Comparison of ENCODE assay signal across 23 mouse cellular contexts in genomic region chr9:70239229-70239628, GRCm38 (mm10). TPM values are rescaled to one million over a fixed set of nuclear protein-coding genes. Genes with fewer than 3 reads are reported as not detected.
DNase-seq lines count a peak whose midpoint lies in the region; ATAC-seq and TF ChIP-seq lines count a peak whose summit lies in the region.
"Had no signal": no experiment of that assay in that cellular context is flagged by ENCODE, and none has a peak within 500 bp of the region (broad histone marks: within the 10 kb centered on the region; RNA-seq: fewer than 3 reads in every experiment).

No protein-coding gene starts in this region.

- TF ChIP-seq RAD21 in CH12.LX (IDR thresholded peaks at IDR 0.05; ENCODE audit: low read depth, low read length), result no peak; the same call in 1 of the 2 replicates

- H3K79me2 ChIP-seq in CH12.LX (replicated peaks; ENCODE audit: control insufficient read depth, extremely low read depth, insufficient read depth, poor library complexity, severe bottlenecking) (peaks cover 82% of the 10 kb centered on the region), myocyte (ENCODE audit: control insufficient read depth, insufficient read depth) (peaks cover 88% of the 10 kb centered on the region)

- in situ Hi-C loops in CH12.LX (cut with MboI; ENCODE audit: low pct_ligation_motif_present, low pct_unique_long_range_greater_than_20kb, low sequenced_read_pairs), result no loop called here

- TF ChIP-seq CTCF in CH12.LX (conservative IDR thresholded peaks at IDR 0.05 in 1 of 2, IDR thresholded peaks at IDR 0.05 in 1 of 2; ENCODE audit: low read depth in 2 of 2, low read length in 2 of 2), result no peak

- ATAC-seq in kidney, embryonic 16.5 days (ENCODE audit: low FRiP score, low TSS enrichment), result no peak
- ATAC-seq in kidney, embryonic 14.5 days (ENCODE audit: low FRiP score, low TSS enrichment), result no peak
- ATAC-seq: activated CD4-positive, CD25-positive, alpha-beta regulatory T cell, adult 4 months; CD4-positive, CD25-positive, alpha-beta regulatory T cell, adult 4 months; Patski had no signal

- H3K4me2 ChIP-seq in CH12.LX (ENCODE audit: insufficient read depth, low read depth, poor library complexity, severe bottlenecking) (no peak overlapping the region), myocyte (ENCODE audit: low read depth) (no peak overlapping the region)
- no peak overlapping the region for H3K4me2 ChIP-seq in kidney, embryonic 16.5 days (replicated peaks; ENCODE audit: low read depth, low read length)
- no peak overlapping the region for H3K4me2 ChIP-seq in kidney, embryonic 14.5 days (replicated peaks; ENCODE audit: low read depth, low read length)

- H3K4me3 ChIP-seq in CH12.LX (replicated peaks in 1 of 3; ENCODE audit: low read depth in 2 of 3, low read length in 2 of 3, poor library complexity in 1 of 3) (no peak overlapping the region), myocyte (no peak overlapping the region)
- no peak overlapping the region for H3K4me3 ChIP-seq in kidney, embryonic 16.5 days (ENCODE audit: low read length)
- H3K4me3 ChIP-seq in kidney, embryonic 14.5 days (ENCODE audit: low read length), result no peak overlapping the region

- dilution Hi-C loops in CH12.LX (cut with MboI; ENCODE audit: extremely low pct_ligation_motif_present, extremely low pct_unique_long_range_greater_than_20kb, low sequenced_read_pairs), result no loop called here

- no peak for TF ChIP-seq POLR2A in CH12.LX (IDR thresholded peaks at IDR 0.05; ENCODE audit: low read depth, low read length)
- no peak for TF ChIP-seq POLR2A in myocyte (IDR thresholded peaks at IDR 0.05; ENCODE audit: insufficient read length, low read depth)

- H3ac ChIP-seq in myocyte (ENCODE audit: control insufficient read depth, insufficient read length), result no peak overlapping the region

- H3K36me3 ChIP-seq in CH12.LX (replicated peaks in 1 of 2; ENCODE audit: control insufficient read depth in 1 of 2, insufficient read depth in 1 of 2, low read length in 1 of 2), result peaks cover 11 to 42% of the 10 kb centered on the region in 2 experiments
- H3K36me3 ChIP-seq in myocyte (ENCODE audit: control insufficient read depth, insufficient read depth), result no peaks in the 10 kb centered on the region
- no peaks in the 10 kb centered on the region for H3K36me3 ChIP-seq in splenic B cell, adult 2 months (ENCODE audit: control insufficient read depth, insufficient read depth, low read length, poor library complexity, severe bottlenecking)
- no peaks in the 10 kb centered on the region for H3K36me3 ChIP-seq in kidney, embryonic 16.5 days (ENCODE audit: insufficient read depth, low read length)
- H3K36me3 ChIP-seq in kidney, embryonic 14.5 days (ENCODE audit: control insufficient read depth, insufficient read depth, low read length), result no peaks in the 10 kb centered on the region
- H3K36me3 ChIP-seq: G1E had no signal

- H3K27ac ChIP-seq in CH12.LX (ENCODE audit: insufficient read depth, low read depth), result peak overlapping the region; percentile 91; the same call in 1 of the 2 replicates
- no peak overlapping the region for H3K27ac ChIP-seq in kidney, embryonic 16.5 days (ENCODE audit: low read length)
- H3K27ac ChIP-seq in kidney, embryonic 14.5 days (ENCODE audit: low read depth, low read length), result no peak overlapping the region

- DNase-seq in A20 (ENCODE audit: low read depth, low spot score), result peak; percentile 67
- no peak for DNase-seq in CH12.LX (ENCODE audit: extremely low read depth)
- DNase-seq in splenic B cell, adult 2 months (ENCODE audit: low read depth, low spot score), result peak; percentile 63
- DNase-seq in ovary, adult 18-20 months (ENCODE audit: low spot score), result no peak
- DNase-seq in left cerebral cortex, adult 11 months (ENCODE audit: low spot score), result no peak
- DNase-seq: adrenal gland, adult 2 months; adrenal gland, adult 8-10 months; adrenal gland, postnatal 10 days; adrenal gland, postnatal 14 days; adrenal gland, postnatal 25 days; adrenal gland, postnatal 36 days; B cell, adult 2 months; cerebellum, adult 11 months; cerebellum, adult 11-12 months; cerebellum, adult 18-20 months; cerebellum, adult 2 months had no signal

- H3K27me3 ChIP-seq in CH12.LX (replicated peaks) (no peaks in the 10 kb centered on the region), myocyte (ENCODE audit: control insufficient read depth, insufficient read depth, insufficient read length) (no peaks in the 10 kb centered on the region)
- H3K27me3 ChIP-seq in splenic B cell, adult 2 months (ENCODE audit: control insufficient read depth, insufficient read depth, low read length, poor library complexity, severe bottlenecking), result no peaks in the 10 kb centered on the region
- no peaks in the 10 kb centered on the region for H3K27me3 ChIP-seq in kidney, embryonic 16.5 days (ENCODE audit: insufficient read depth, low read length)
- H3K27me3 ChIP-seq in kidney, embryonic 14.5 days (ENCODE audit: control insufficient read depth, insufficient read depth, low read length), result no peaks in the 10 kb centered on the region
- H3K27me3 ChIP-seq: Patski had no signal

- WGBS in kidney, embryonic 16.5 days, result 58% methylated on average over 3 of the region's 3 CpGs
- 71% methylated on average over 3 of the region's 3 CpGs for WGBS in kidney, embryonic 14.5 days

- H3K4me1 ChIP-seq in CH12.LX (ENCODE audit: control insufficient read depth in 1 of 2, insufficient read depth in 2 of 2), result peaks cover 41 to 90% of the 10 kb centered on the region in 2 experiments
- peaks cover 36% of the 10 kb centered on the region for H3K4me1 ChIP-seq in kidney, embryonic 16.5 days (ENCODE audit: insufficient read depth, low read length)
- peaks cover 28% of the 10 kb centered on the region for H3K4me1 ChIP-seq in kidney, embryonic 14.5 days (ENCODE audit: control insufficient read depth, insufficient read depth, low read length)

- H3K9me3 ChIP-seq in CH12.LX (replicated peaks; ENCODE audit: low read length), result peaks cover 2% of the 10 kb centered on the region
- H3K9me3 ChIP-seq in kidney, embryonic 16.5 days (ENCODE audit: low read length), result no peaks in the 10 kb centered on the region
- no peaks in the 10 kb centered on the region for H3K9me3 ChIP-seq in kidney, embryonic 14.5 days (ENCODE audit: control insufficient read depth, low read length)
- H3K9me3 ChIP-seq: G1E had no signal

- TF ChIP-seq EP300 in CH12.LX (IDR thresholded peaks at IDR 0.05; ENCODE audit: low read length), result peak; percentile 53

- H3K9ac ChIP-seq in CH12.LX (ENCODE audit: insufficient read depth, low read depth), result no peak overlapping the region
- H3K9ac ChIP-seq in kidney, embryonic 16.5 days (replicated peaks; ENCODE audit: low read length), result no peak overlapping the region
- H3K9ac ChIP-seq in kidney, embryonic 14.5 days (ENCODE audit: low read depth, low read length), result no peak overlapping the region

TF ChIP-seq in CH12.LX, 34 proteins besides CTCF, POLR2A, EP300 and RAD21 (continues in another document):
- TF ChIP-seq MAZ (IDR thresholded peaks at IDR 0.05; ENCODE audit: low read depth, low read length) (no peak), E2F4 (IDR thresholded peaks at IDR 0.05; ENCODE audit: insufficient replicate concordance, low read depth, low read length) (no peak), ZC3H11A (IDR thresholded peaks at IDR 0.05; ENCODE audit: low read depth, low read length) (no peak), USF1 (IDR thresholded peaks at IDR 0.05; ENCODE audit: low read depth, low read length) (peak; percentile 26; the same call in 1 of the 2 replicates), USF2 (conservative IDR thresholded peaks at IDR 0.05; ENCODE audit: low read depth, low read length) (no peak), SIN3A (IDR thresholded peaks at IDR 0.05; ENCODE audit: low read length) (no peak), JUN (IDR thresholded peaks at IDR 0.05; ENCODE audit: insufficient read depth, low read depth, low read length) (no peak), ELF1 (IDR thresholded peaks at IDR 0.05; ENCODE audit: low read depth, low read length) (no peak), MXI1 (IDR thresholded peaks at IDR 0.05; ENCODE audit: low read depth, low read length) (peak; percentile 74), ZMIZ1 (IDR thresholded peaks at IDR 0.05; ENCODE audit: low read depth, low read length) (no peak), MYC (IDR thresholded peaks at IDR 0.05; ENCODE audit: low read depth, low read length) (peak; percentile 82), PAX5 (IDR thresholded peaks at IDR 0.05; ENCODE audit: low read length) (no peak), ZKSCAN1 (IDR thresholded peaks at IDR 0.05; ENCODE audit: borderline replicate concordance, low read depth, low read length) (no peak), BHLHE40 (IDR thresholded peaks at IDR 0.05; ENCODE audit: low read depth, low read length) (no peak)

TF ChIP-seq in myocyte, 11 proteins besides CTCF, POLR2A, EP300 and RAD21:
- TF ChIP-seq USF1 (IDR thresholded peaks at IDR 0.05; ENCODE audit: low read depth) (peak; percentile 25), REST (IDR thresholded peaks at IDR 0.05; ENCODE audit: insufficient read depth, insufficient read length) (no peak)

RNA-seq across cellular contexts. Expression of gene Myo1e, which starts 32.1 kb away (rescaled TPM):
- total RNA-seq in CH12.LX (2012; rRNA removed) (97.6 and 98.7 TPM in 2 replicates), CH12.LX (2014; rRNA removed) (82.3 and 88.5 TPM in 2 replicates)
- polyA plus RNA-seq in CH12.LX (2012; ENCODE audit: insufficient read length, low read depth) (186 and 188 TPM in 2 replicates), myocyte (2012; fragmentation: generic; extraction: Trizol) (26.5 TPM)
- 26.4 and 27.8 TPM in 2 replicates for polyA plus RNA-seq in kidney, embryonic 16.5 days (2015; fragmentation: Nextera tagmentation; extraction: Ambion mirVana)
- 10.6 and 20.6 TPM in 2 replicates for polyA plus RNA-seq in kidney, embryonic 14.5 days (2014; fragmentation: Nextera tagmentation; extraction: Ambion mirVana)

Comparison
In these comparisons a context has a peak if more than half of its experiments do, and no peak if none do; other contexts are left out.
1. DNase-seq: peak in A20 (single experiment) and splenic B cell, adult 2 months (single experiment); none in CH12.LX (single experiment), ovary, adult 18-20 months (single experiment) and left cerebral cortex, adult 11 months (single experiment).